Comparison of ENCODE assay signal across 13 mouse cellular contexts in genomic region chr13:100532788-100533365, GRCm38 (mm10). TPM values are rescaled to one million over a fixed set of nuclear protein-coding genes. Genes with fewer than 3 reads are reported as not detected.
DNase-seq lines count a peak whose midpoint lies in the region; ATAC-seq and TF ChIP-seq lines count a peak whose summit lies in the region.
"Had no signal": no experiment of that assay in that cellular context is flagged by ENCODE, and none has a peak within 500 bp of the region (broad histone marks: within the 10 kb centered on the region; RNA-seq: fewer than 3 reads in every experiment).

No protein-coding gene starts in this region.

- peak; percentile 28 for DNase-seq in A20 (ENCODE audit: low read depth, low spot score)
- no peak for DNase-seq in CH12.LX (ENCODE audit: extremely low read depth)
- DNase-seq in lung, postnatal 4 days, result peak; percentile 26 to 62
- DNase-seq in ovary, adult 18-20 months (ENCODE audit: low spot score), result no peak
- DNase-seq in spleen, postnatal 10 days (ENCODE audit: low spot score in 2 of 2), result no peak
- DNase-seq in thymus, postnatal 14 days, result no peak
- DNase-seq: cerebellum, adult 11 months; heart, postnatal 14 days; midbrain, embryonic 14.5 days; thymus, adult 2 months had no signal

- ATAC-seq in liver, embryonic 15.5 days (ENCODE audit: insufficient read depth), result peak; percentile 84
- ATAC-seq: forebrain, embryonic 13.5 days had no signal

- no peak overlapping the region for H3K4me3 ChIP-seq in CH12.LX (replicated peaks in 1 of 3; ENCODE audit: low read depth in 2 of 3, low read length in 2 of 3, poor library complexity in 1 of 3)
- H3K4me3 ChIP-seq in liver, embryonic 15.5 days (replicated peaks), result no peak overlapping the region
- H3K4me3 ChIP-seq: embryonic facial prominence, embryonic 15.5 days; forebrain, embryonic 13.5 days had no signal

- no peaks in the 10 kb centered on the region for H3K79me2 ChIP-seq in CH12.LX (replicated peaks; ENCODE audit: control insufficient read depth, extremely low read depth, insufficient read depth, poor library complexity, severe bottlenecking)

- no peaks in the 10 kb centered on the region for H3K36me3 ChIP-seq in CH12.LX (replicated peaks in 1 of 2; ENCODE audit: control insufficient read depth in 1 of 2, insufficient read depth in 1 of 2, low read length in 1 of 2)
- 0 out of 2 replicates have a peak, but pooled peaks cover 5% of the 10 kb centered on the region for H3K36me3 ChIP-seq in liver, embryonic 15.5 days (replicated peaks)
- H3K36me3 ChIP-seq: embryonic facial prominence, embryonic 15.5 days had no signal

- WGBS in liver, embryonic 15.5 days (ENCODE audit: insufficient replicate concordance), result 38% methylated on average over 6 of the region's 6 CpGs

- no peak for TF ChIP-seq POLR2A in CH12.LX (IDR thresholded peaks at IDR 0.05; ENCODE audit: low read depth, low read length)

- no peak overlapping the region for H3K27ac ChIP-seq in CH12.LX (ENCODE audit: insufficient read depth, low read depth)
- peak overlapping the region; percentile 55 for H3K27ac ChIP-seq in liver, embryonic 15.5 days (replicated peaks)
- H3K27ac ChIP-seq: embryonic facial prominence, embryonic 15.5 days; forebrain, embryonic 13.5 days had no signal

- H3K4me1 ChIP-seq in CH12.LX (ENCODE audit: control insufficient read depth in 1 of 2, insufficient read depth in 2 of 2), result peaks cover 5% of the 10 kb centered on the region in 2 experiments; a peak in 2 of 4 replicates
- no peaks in the 10 kb centered on the region for H3K4me1 ChIP-seq in liver, embryonic 15.5 days (replicated peaks)
- H3K4me1 ChIP-seq: embryonic facial prominence, embryonic 15.5 days; forebrain, embryonic 13.5 days had no signal

- H3K27me3 ChIP-seq in CH12.LX (replicated peaks), result no peaks in the 10 kb centered on the region
- no peaks in the 10 kb centered on the region for H3K27me3 ChIP-seq in liver, embryonic 15.5 days
- H3K27me3 ChIP-seq: embryonic facial prominence, embryonic 15.5 days; forebrain, embryonic 13.5 days had no signal

- no peak overlapping the region for H3K9ac ChIP-seq in CH12.LX (ENCODE audit: insufficient read depth, low read depth)
- no peak overlapping the region for H3K9ac ChIP-seq in liver, embryonic 15.5 days
- H3K9ac ChIP-seq: embryonic facial prominence, embryonic 15.5 days; forebrain, embryonic 13.5 days had no signal

- no peak for TF ChIP-seq RAD21 in CH12.LX (IDR thresholded peaks at IDR 0.05; ENCODE audit: low read depth, low read length)

- no peak for TF ChIP-seq EP300 in CH12.LX (IDR thresholded peaks at IDR 0.05; ENCODE audit: low read length)

- H3K9me3 ChIP-seq in CH12.LX (replicated peaks; ENCODE audit: low read length), result no peaks in the 10 kb centered on the region
- H3K9me3 ChIP-seq in liver, embryonic 15.5 days (replicated peaks), result no peaks in the 10 kb centered on the region
- H3K9me3 ChIP-seq: embryonic facial prominence, embryonic 15.5 days; forebrain, embryonic 13.5 days had no signal

- in situ Hi-C loops in CH12.LX (cut with MboI; ENCODE audit: low pct_ligation_motif_present, low pct_unique_long_range_greater_than_20kb, low sequenced_read_pairs), result no loop called here

- TF ChIP-seq CTCF in CH12.LX (conservative IDR thresholded peaks at IDR 0.05 in 1 of 2, IDR thresholded peaks at IDR 0.05 in 1 of 2; ENCODE audit: low read depth in 2 of 2, low read length in 2 of 2), result no peak

- H3K4me2 ChIP-seq in CH12.LX (ENCODE audit: insufficient read depth, low read depth, poor library complexity, severe bottlenecking), result peak overlapping the region; percentile 2; the same call in 1 of the 2 replicates
- no peak overlapping the region for H3K4me2 ChIP-seq in liver, embryonic 15.5 days
- H3K4me2 ChIP-seq: embryonic facial prominence, embryonic 15.5 days; forebrain, embryonic 13.5 days had no signal

- dilution Hi-C loops in CH12.LX (cut with MboI; ENCODE audit: extremely low pct_ligation_motif_present, extremely low pct_unique_long_range_greater_than_20kb, low sequenced_read_pairs), result no loop called here

TF ChIP-seq in CH12.LX, 34 proteins besides CTCF, POLR2A, EP300 and RAD21:
- TF ChIP-seq GABPA (IDR thresholded peaks at IDR 0.05; ENCODE audit: insufficient replicate concordance, low read depth, low read length) (no peak), CHD2 (IDR thresholded peaks at IDR 0.05; ENCODE audit: low read length) (no peak), KAT2A (IDR thresholded peaks at IDR 0.05; ENCODE audit: insufficient replicate concordance, low read length) (no peak), ZNF384 (IDR thresholded peaks at IDR 0.05; ENCODE audit: low read depth, low read length) (no peak), CHD1 (IDR thresholded peaks at IDR 0.05; ENCODE audit: low read depth, low read length) (no peak), ELF1 (IDR thresholded peaks at IDR 0.05; ENCODE audit: low read depth, low read length) (no peak), UBTF (IDR thresholded peaks at IDR 0.05; ENCODE audit: low read depth, low read length) (no peak), RCOR1 (conservative IDR thresholded peaks at IDR 0.05; ENCODE audit: low read depth, low read length) (no peak), HCFC1 (IDR thresholded peaks at IDR 0.05; ENCODE audit: low read depth, low read length) (no peak), MAZ (IDR thresholded peaks at IDR 0.05; ENCODE audit: low read depth, low read length) (no peak), MAX (IDR thresholded peaks at IDR 0.05; ENCODE audit: low read length) (no peak), USF2 (conservative IDR thresholded peaks at IDR 0.05; ENCODE audit: low read depth, low read length) (no peak), TBP (conservative IDR thresholded peaks at IDR 0.05; ENCODE audit: low read depth, low read length) (no peak), POLR2AphosphoS2 (IDR thresholded peaks at IDR 0.05; ENCODE audit: low read depth, low read length) (no peak)

RNA-seq across cellular contexts. Expression of gene Ocln, which starts 19.6 kb away (rescaled TPM):
- 2.0 and 2.2 TPM in 2 replicates for total RNA-seq in CH12.LX (2012; rRNA removed)
- total RNA-seq in CH12.LX (2014; rRNA removed), result 0.39 and 0.70 TPM in 2 replicates
- polyA plus RNA-seq in CH12.LX (2012; ENCODE audit: insufficient read length, low read depth), result 0.23 and 0.50 TPM in 2 replicates
- 10.0 and 10.9 TPM in 2 replicates for polyA plus RNA-seq in liver, embryonic 15.5 days (2015; fragmentation: Nextera tagmentation; extraction: Ambion mirVana)

RNA-seq across cellular contexts. Expression of gene Gtf2h2, which starts 40.5 kb away (rescaled TPM):
- total RNA-seq in CH12.LX (2012; rRNA removed) (34.0 and 43.7 TPM in 2 replicates), CH12.LX (2014; rRNA removed) (87.8 and 89.2 TPM in 2 replicates)
- 90.1 and 106 TPM in 2 replicates for polyA plus RNA-seq in CH12.LX (2012; ENCODE audit: insufficient read length, low read depth)
- polyA plus RNA-seq in liver, embryonic 15.5 days (2015; fragmentation: Nextera tagmentation; extraction: Ambion mirVana), result 23.6 and 25.5 TPM in 2 replicates

Comparison
In these comparisons a context has a peak if more than half of its experiments do, and no peak if none do; other contexts are left out.
1. DNase-seq: peak in A20 (single experiment) and lung, postnatal 4 days (2 of 2); none in CH12.LX (single experiment), ovary, adult 18-20 months (single experiment), spleen, postnatal 10 days (0 of 2) and thymus, postnatal 14 days (single experiment).